Mouse (Mus musculus) cortical plate, adult 2 months (tissue): ENCODE data around the gene Hormad2. TPM values are rescaled to one million over a fixed set of nuclear protein-coding genes. Genes with fewer than 3 reads are reported as not detected.

Experiments used
- H3K27ac ChIP-seq: fragments of 200-500 bp; 2 replicates; pipeline ENCODE4 v1.5.1; 2012; ENCODE audit warnings: low read length, control low read depth, inconsistent platforms; ENCODE audit not compliant: insufficient read depth
- H3K4me1 ChIP-seq: fragments of 200-500 bp; 2 replicates; pipeline ENCODE4 v1.6.1; 2011; ENCODE audit warnings: low read length; ENCODE audit not compliant: control insufficient read depth, insufficient read depth
- H3K4me3 ChIP-seq: fragments of 200-500 bp; 2 replicates; pipeline ENCODE4 v1.5.1; 2011; ENCODE audit warnings: mild to moderate bottlenecking, low read length, control low read depth; ENCODE audit not compliant: insufficient read depth
- CTCF ChIP-seq: fragments of 200-500 bp; IDR thresholded peaks from 2 replicates; pipeline ENCODE4 v1.5.1; 2011; ENCODE audit warnings: mild to moderate bottlenecking, control low read depth, low read length; ENCODE audit not compliant: insufficient read depth; ENCODE audit errors: extremely low read depth
- POLR2A ChIP-seq: fragments of 200-500 bp; IDR thresholded peaks from 2 replicates; pipeline ENCODE4 v1.6.1; 2011; ENCODE audit warnings: mild to moderate bottlenecking, low read length, control low read depth; ENCODE audit not compliant: insufficient read depth; ENCODE audit errors: extremely low read depth
- polyA plus RNA-seq: library from polyadenylated mRNA; depleted of rRNA; stranded (reverse); fragments of >200 nt; gene quantifications from 2 replicates; pipeline ENCODE4 v1.2.3, GENCODE M21; 2012

Gene Hormad2
- polyA plus RNA-seq, 1 experiment: 0.13 TPM

DNA sequence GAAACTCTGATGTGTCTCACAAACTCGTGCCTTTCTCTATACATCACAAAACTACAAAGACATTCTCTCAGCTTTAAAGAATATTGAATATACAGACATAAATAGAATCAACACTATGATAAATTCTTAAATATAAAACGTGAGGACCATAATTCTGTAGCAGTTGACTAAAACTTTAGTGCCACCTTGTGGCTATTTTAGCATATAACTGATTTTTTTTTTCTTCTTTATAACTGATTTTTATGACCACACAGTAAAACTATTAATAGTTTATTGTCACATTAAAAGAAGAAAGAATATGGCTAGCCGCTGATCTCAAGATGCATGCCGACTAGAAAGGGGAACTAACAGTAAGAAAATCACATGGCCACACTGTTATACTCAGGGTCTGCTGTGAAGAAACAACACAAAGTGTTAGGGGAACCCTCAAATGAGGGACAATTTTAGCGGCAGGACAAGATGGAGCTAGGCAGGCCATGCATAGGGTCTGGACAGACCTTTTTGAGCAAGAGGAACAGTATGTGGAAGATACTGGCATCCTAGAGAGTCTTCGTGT lies 18.9 kb downstream of the Hormad2 start:
- TF ChIP-seq CTCF: no peak
- H3K4me1 ChIP-seq: no peaks in the 10 kb centered on the region
- no peak overlapping the region for H3K4me3 ChIP-seq
- no peak overlapping the region for H3K27ac ChIP-seq

DNA sequence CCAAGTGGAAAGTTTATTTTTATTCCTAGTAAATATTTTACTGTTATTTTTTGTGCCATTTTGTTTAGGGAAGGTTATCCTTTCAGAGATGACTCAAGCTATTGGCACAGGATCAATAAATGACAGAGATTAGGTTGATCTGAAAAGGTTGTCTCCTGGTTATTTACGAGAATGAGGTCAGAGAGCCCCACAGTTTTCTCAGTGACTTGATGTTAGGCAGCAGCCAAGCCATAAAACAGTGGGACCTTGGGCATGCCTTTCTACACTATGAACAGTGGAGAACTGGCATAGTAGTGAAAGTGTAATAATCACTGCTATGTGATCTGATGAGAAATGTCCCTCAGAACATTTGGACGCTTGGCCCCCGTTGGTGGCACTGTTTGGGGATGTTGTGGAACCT lies 22.9 kb downstream of the Hormad2 start:
- no peak overlapping the region for H3K4me3 ChIP-seq
- TF ChIP-seq CTCF (no peak), POLR2A (no peak)
- no peaks in the 10 kb centered on the region for H3K4me1 ChIP-seq
- H3K27ac ChIP-seq: no peak overlapping the region

DNA sequence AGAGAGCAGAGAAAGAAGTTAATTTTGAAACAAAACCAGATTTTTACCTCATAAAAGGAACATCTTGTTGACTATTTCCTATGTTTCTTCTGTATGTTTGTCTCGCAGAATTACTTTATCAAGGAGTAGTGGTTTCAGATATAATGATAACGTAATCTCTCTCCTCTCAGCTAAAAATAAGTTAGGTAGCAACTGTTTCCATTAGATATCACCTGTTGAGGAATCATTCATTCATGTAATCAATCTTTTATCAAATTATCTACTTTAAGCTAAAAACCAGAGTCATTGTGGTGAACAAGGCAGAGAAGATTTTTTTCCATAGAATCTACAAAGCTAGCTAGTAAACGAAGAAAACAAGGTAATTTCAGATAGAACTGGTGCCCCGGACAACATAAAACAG lies 28.6 kb downstream of the Hormad2 start:
- H3K4me1 ChIP-seq: no peaks in the 10 kb centered on the region

DNA sequence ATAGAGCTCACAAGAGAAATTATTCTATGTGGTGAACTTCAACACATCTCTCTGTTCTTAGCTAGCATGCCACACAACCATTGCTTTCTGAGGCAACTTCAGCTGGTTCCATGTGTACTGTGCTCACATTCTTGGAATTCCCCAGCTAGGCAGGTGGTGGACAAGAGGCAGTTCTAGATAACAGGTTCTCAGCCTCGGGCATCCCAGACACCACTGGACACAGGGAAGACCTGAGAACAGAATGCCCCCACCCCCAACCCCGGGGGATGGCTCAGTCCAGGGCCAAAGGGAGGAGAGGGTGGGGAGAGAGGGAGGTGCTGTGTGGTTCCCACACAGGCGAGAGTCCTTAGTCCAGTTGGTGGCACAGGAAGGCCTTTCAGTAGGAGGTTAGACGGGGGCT lies 36.6 kb downstream of the Hormad2 start:
- no peak overlapping the region for H3K27ac ChIP-seq
- H3K4me3 ChIP-seq: no peak overlapping the region
- TF ChIP-seq POLR2A: no peak
- TF ChIP-seq CTCF: no peak
- no peaks in the 10 kb centered on the region for H3K4me1 ChIP-seq

More for the DNA sequence above, 28.6 kb downstream of the Hormad2 start:
- Histone ChIP-seq H3K27ac (no peak overlapping the region), H3K4me3 (no peak overlapping the region)
- TF ChIP-seq POLR2A (no peak), CTCF (no peak)

DNA sequence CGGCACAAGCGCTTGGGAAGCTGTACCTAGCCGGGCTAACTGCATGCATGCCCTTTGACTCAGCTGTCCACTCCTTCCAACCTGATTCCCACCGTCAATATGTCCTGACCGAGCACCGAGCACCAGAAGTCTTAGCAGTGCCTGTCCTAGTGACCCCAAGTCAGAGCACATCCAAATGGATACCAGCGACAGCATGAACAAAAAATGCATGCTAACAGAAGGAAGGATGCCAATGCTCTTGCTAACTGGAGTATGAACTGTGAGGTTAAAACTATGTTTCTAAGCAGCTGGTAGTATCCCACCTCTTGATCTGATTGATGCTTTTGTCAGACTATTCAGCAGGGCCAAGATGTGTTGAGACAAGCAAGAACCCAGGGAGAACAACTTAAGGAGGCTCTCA lies 37.5 kb downstream of the Hormad2 start:
- Histone ChIP-seq H3K27ac (no peak overlapping the region), H3K4me3 (no peak overlapping the region), H3K4me1 (no peaks in the 10 kb centered on the region)
- TF ChIP-seq POLR2A: no peak
- TF ChIP-seq CTCF: no peak

DNA sequence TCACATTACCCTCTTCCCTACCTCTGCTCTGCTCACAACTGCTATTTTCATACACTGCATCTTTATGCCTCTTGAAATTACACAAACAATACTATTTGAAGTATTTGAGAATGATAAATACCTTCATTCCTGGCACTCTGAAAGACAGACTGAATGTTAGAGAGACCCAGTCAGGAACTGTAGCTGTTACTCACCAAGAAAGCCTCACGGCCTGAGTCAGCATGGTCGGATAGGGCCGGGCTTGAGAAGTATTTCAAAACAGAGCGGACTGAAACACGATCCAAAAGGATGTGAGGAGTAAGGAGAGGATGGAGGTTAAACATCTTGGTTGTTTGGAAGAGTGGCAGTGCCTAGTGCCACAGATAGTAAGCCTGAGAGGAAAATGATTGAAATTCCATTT lies 39.7 kb downstream of the Hormad2 start:
- H3K4me3 ChIP-seq: no peak overlapping the region
- TF ChIP-seq CTCF (no peak), POLR2A (no peak)
- H3K4me1 ChIP-seq: no peaks in the 10 kb centered on the region
- H3K27ac ChIP-seq: no peak overlapping the region

DNA sequence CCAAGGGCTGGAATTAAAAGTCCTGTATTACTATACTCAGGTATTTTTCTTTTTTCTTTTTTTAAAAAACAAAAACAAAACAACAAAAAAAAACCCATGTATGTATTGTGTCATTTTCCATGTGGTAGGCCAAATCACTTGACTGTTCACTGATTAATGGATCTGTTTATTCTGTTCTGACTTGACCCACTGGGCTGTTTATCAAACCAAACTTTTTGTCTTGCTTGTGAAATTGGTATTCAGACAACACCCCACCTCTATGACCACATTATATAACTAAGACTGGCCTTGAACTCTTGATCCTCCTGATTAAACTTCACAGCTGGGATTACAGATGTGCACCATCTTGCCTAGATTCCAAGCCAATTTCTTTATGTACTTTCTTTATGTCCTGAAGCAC lies 46.7 kb downstream of the Hormad2 start:
- Histone ChIP-seq H3K4me3 (no peak overlapping the region), H3K4me1 (no peaks in the 10 kb centered on the region), H3K27ac (no peak overlapping the region)
- no peak for TF ChIP-seq CTCF
- TF ChIP-seq POLR2A: no peak

DNA sequence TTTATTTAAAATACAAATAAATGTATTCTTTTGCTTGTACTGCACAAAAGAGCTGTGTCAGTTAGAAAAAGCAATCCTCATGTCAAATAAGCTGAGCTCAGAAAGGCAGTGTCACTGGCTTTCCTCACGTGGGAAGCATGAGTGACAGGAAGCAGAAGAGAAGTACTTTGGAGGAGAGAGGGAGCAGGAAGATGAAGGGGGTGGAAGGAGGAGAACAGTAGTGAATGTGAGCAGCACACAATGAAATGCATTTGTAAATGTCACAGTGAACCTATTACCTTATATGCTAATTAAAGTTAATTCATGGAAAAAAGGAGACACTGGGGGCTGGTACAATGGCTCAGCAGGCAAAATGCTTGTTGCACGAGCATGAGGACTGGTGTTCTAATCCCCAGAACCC lies 52.9 kb downstream of the Hormad2 start:
- no peak overlapping the region for H3K27ac ChIP-seq
- TF ChIP-seq CTCF (no peak), POLR2A (no peak)
- H3K4me3 ChIP-seq: no peak overlapping the region
- no peaks in the 10 kb centered on the region for H3K4me1 ChIP-seq

DNA sequence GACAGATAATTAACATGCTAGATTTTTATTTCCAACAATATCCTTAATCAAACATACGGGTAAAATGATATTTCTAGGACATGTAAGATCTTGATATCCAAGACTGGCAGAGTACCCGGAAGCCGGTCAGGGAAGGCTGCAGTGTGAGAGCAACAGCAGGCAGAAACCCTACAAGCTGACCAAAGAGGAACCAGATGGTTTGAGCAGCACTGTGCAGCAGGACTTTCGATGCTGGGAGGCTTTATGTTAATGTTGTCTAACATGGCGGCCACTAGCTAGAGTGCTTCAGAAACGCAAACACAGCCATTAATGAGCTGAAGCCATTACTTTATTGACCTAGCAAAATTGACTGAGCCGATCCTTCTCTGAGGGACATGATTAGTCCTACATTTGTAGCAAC lies 58.6 kb downstream of the Hormad2 start:
- Histone ChIP-seq H3K27ac (no peak overlapping the region), H3K4me3 (no peak overlapping the region), H3K4me1 (no peaks in the 10 kb centered on the region)
- TF ChIP-seq CTCF (no peak), POLR2A (no peak)

DNA sequence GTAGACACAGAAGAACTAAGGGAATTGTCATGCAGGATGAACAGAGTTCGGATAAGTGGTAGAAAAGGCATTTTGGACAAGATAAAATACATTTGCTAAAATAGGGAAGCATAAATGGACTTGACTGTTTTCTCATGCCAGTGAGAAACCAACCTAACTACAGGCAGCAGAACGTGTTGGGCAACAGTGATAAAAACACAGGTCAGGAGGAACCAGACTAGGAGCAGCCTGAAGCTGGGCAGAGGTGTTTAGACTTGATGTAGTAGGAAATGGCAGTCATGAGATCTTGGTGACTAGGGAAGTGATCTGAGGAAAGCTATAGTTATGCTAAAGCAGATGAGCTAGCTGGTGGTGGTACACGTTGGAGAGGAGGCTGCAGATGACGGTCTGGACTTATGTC lies 61.0 kb downstream of the Hormad2 start:
- H3K4me3 ChIP-seq: no peak overlapping the region
- TF ChIP-seq POLR2A (no peak), CTCF (no peak)

DNA sequence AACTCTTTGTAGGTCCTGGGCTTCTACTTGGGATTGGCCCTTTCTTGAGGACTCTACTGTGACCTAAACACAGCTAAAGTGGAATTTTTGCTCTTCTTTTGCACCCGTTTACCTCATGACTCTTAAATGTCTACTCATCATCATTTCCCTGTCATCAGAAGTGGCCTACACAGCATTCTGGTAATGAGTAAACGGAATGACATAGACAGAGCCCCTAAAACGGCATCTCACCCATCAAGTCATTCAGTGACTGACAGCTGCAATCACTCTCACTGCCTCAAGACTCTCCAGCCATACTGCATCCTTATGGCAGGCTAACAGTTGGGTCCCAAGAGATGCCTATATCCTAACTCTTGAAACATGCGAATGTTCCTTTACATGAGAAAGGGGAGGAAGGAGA lies 74.5 kb downstream of the Hormad2 start:
- Histone ChIP-seq H3K4me3 (no peak overlapping the region), H3K27ac (no peak overlapping the region), H3K4me1 (no peaks in the 10 kb centered on the region)
- TF ChIP-seq CTCF (no peak), POLR2A (no peak)

More for the DNA sequence above, 61.0 kb downstream of the Hormad2 start:
- Histone ChIP-seq H3K27ac (no peak overlapping the region), H3K4me1 (no peaks in the 10 kb centered on the region)
